Mouse (Mus musculus): Measurements from ENCODE around the gene Olfr690. TPM values are rescaled to one million over a fixed set of nuclear protein-coding genes. Genes with fewer than 3 reads are reported as not detected.

Gene Olfr690
- polyA plus RNA-seq (2017; shearing (Covaris generic)): not detected

DNA sequence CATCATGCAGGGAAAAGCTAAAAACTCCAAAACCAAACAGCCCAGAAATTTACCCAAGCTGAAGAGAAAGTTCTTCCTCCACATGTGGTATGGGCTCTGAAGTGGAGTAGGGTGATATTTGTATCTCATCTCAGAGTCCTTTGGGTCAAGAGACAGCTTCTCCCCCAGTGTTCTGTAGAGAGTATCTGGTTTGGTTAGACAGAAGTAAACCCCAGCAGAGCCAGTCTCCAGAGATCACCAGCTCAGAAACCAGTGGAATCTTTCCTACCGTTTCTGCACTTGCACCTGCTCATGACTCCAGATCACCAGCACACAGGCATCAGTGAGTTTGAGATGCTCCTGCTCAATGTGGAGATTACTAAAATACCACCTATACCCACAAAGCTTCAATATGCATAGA, at the start of gene Olfr690:
TSS of gene Olfr690 (minus strand) at position 101 of the 400 bp plus-strand sequence.

GRCm38 (mm10) chr7:105374866-105375265, 41.0 kb upstream of the Olfr690 start, which contains the start of gene Gm5901:
TSS of gene Gm5901 (plus strand) at chr7:105375038.

GRCm38 (mm10) chr7:105367930-105368329, 34.0 kb upstream of the Olfr690 start, which contains the start of gene Olfr692:
TSS of gene Olfr692 (plus strand) at chr7:105368230.

GRCm38 (mm10) chr7:105342170-105342569, 8.3 kb upstream of the Olfr690 start, which contains the start of gene Olfr691:
TSS of gene Olfr691 (minus strand) at chr7:105342270.

GRCm38 (mm10) chr7:105310865-105311264, 23.0 kb downstream of the Olfr690 start, which contains the start of gene Olfr689:
TSS of gene Olfr689 (plus strand) at chr7:105311165.

DNA sequence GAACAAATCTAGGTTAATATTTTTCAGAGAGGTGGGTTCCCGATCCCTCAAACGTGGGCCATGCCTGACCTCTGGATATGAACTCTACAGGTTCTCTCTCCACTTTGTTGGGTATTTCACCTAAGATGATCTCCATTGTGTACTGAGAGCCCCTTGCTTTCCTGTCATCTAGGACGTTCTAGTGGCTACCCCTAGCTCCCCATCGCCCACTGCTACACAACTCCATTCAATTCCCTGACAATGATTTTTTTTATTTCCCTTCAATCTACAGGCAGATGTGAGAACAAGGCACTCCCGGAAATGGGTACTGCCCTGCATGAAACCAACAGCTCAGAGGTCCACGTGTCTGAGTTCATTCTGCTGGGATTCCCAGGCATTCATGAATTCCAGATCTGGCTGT, 46.1 kb downstream of the Olfr690 start, which contains the start of gene Olfr688:
TSS of gene Olfr688 (plus strand) at position 301 of the 400 bp plus-strand sequence.

Other genes starting within 250 kb of the Olfr690 start
- not detected for gene Olfr680-ps1, start 241.3 kb downstream of the Olfr690 start, polyA plus RNA-seq (2017; shearing (Covaris generic))
- not detected for gene Olfr681, start 217.3 kb downstream of the Olfr690 start, polyA plus RNA-seq (2017; shearing (Covaris generic))
- not detected for gene Olfr683, start 187.1 kb downstream of the Olfr690 start, polyA plus RNA-seq (2017; shearing (Covaris generic))
- gene Olfr684, start 170.5 kb downstream of the Olfr690 start, polyA plus RNA-seq (2017; shearing (Covaris generic)): not detected
- gene Olfr685, start 148.1 kb downstream of the Olfr690 start, polyA plus RNA-seq (2017; shearing (Covaris generic)): not detected
- not detected for gene Olfr686, start 126.6 kb downstream of the Olfr690 start, polyA plus RNA-seq (2017; shearing (Covaris generic))
- gene Olfr688, start 46.0 kb downstream of the Olfr690 start, polyA plus RNA-seq (2017; shearing (Covaris generic)): not detected
- not detected for gene Olfr689, start 22.9 kb downstream of the Olfr690 start, polyA plus RNA-seq (2017; shearing (Covaris generic))
- not detected for gene Olfr691, start 8.2 kb upstream of the Olfr690 start, polyA plus RNA-seq (2017; shearing (Covaris generic))
- not detected for gene Olfr692, start 34.1 kb upstream of the Olfr690 start, polyA plus RNA-seq (2017; shearing (Covaris generic))
- 1.0 TPM for gene Gm5901, start 40.9 kb upstream of the Olfr690 start, polyA plus RNA-seq (2017; shearing (Covaris generic))
- gene Fam160a2, start 66.0 kb upstream of the Olfr690 start, polyA plus RNA-seq (2017; shearing (Covaris generic)): 49.0 TPM
- not detected for gene Cnga4, start 70.5 kb upstream of the Olfr690 start, polyA plus RNA-seq (2017; shearing (Covaris generic))
- gene Cckbr, start 91.6 kb upstream of the Olfr690 start, polyA plus RNA-seq (2017; shearing (Covaris generic)): not detected
- gene Cavin3, start 148.2 kb upstream of the Olfr690 start, polyA plus RNA-seq (2017; shearing (Covaris generic)): not detected
- 46.6 TPM for gene Smpd1, start 220.3 kb upstream of the Olfr690 start, polyA plus RNA-seq (2017; shearing (Covaris generic))
- gene Apbb1, start 247.5 kb upstream of the Olfr690 start, polyA plus RNA-seq (2017; shearing (Covaris generic)): 11.6 TPM

Measured in inflammation-experienced regulatory T-cells, adult 16 weeks (primary cell).